Mouse (Mus musculus) limb, embryonic 13.5 days (tissue): ENCODE results near the gene Rpl32. TPM values are rescaled to one million over a fixed set of nuclear protein-coding genes. Genes with fewer than 3 reads are reported as not detected.

Source experiments
- ATAC-seq: fragments of 200-750 bp; cut with Nextera tagmentation; 2 replicates; pipeline ENCODE4 v1.8.0; 2017; ENCODE audit warnings: low read depth, moderate number of reproducible peaks, moderate TSS enrichment; ENCODE audit not compliant: low FRiP score
- H3K27ac ChIP-seq: fragments of 300-500 bp; sonication (generic); 2 replicates; pipeline ENCODE4 v1.5.1; 2015; ENCODE audit warnings: inconsistent platforms, mild to moderate bottlenecking, moderate library complexity
- H3K27me3 ChIP-seq: fragments of 300-500 bp; sonication (generic); 2 replicates; pipeline ENCODE4 v1.6.1; 2015; ENCODE audit warnings: mild to moderate bottlenecking, inconsistent platforms
- H3K36me3 ChIP-seq: fragments of 300-500 bp; sonication (generic); 2 replicates; pipeline ENCODE4 v1.6.1; 2015; ENCODE audit warnings: inconsistent platforms, mild to moderate bottlenecking, moderate library complexity
- H3K4me1 ChIP-seq: fragments of 300-500 bp; sonication (generic); 2 replicates; pipeline ENCODE4 v1.6.1; 2015; ENCODE audit warnings: inconsistent platforms
- H3K4me2 ChIP-seq: fragments of 300-500 bp; sonication (generic); replicated peaks from 2 replicates; pipeline ENCODE4 v1.6.1; 2015; ENCODE audit warnings: inconsistent platforms, mild to moderate bottlenecking, moderate library complexity
- H3K4me3 ChIP-seq: fragments of 300-500 bp; sonication (generic); 2 replicates; pipeline ENCODE4 v1.5.1; 2015; ENCODE audit warnings: moderate library complexity, mild to moderate bottlenecking, inconsistent platforms
- H3K9ac ChIP-seq: fragments of 300-500 bp; sonication (generic); 2 replicates; pipeline ENCODE4 v1.6.1; 2015; ENCODE audit warnings: mild to moderate bottlenecking, inconsistent platforms
- H3K9me3 ChIP-seq: fragments of 300-500 bp; sonication (generic); 2 replicates; pipeline ENCODE4 v1.6.1; 2016; ENCODE audit warnings: inconsistent platforms
- WGBS: fragments of 180-500 bp; shearing (Covaris S2); methylation state at CpG from one replicate; pipeline ENCODE4 v1.1.7; 2015; 5-methylcytosine and 5-hydroxymethylcytosine counted together
- polyA plus RNA-seq: library from polyadenylated mRNA; unstranded; fragments of >200 nt; fragmentation: Nextera tagmentation; extraction: Ambion mirVana; gene quantifications from 2 replicates; pipeline ENCODE4 v1.2.1, GENCODE M21; 2015

The Rpl32 gene
- polyA plus RNA-seq, 1 experiment from 2014 or later: 2,057 TPM

DNA sequence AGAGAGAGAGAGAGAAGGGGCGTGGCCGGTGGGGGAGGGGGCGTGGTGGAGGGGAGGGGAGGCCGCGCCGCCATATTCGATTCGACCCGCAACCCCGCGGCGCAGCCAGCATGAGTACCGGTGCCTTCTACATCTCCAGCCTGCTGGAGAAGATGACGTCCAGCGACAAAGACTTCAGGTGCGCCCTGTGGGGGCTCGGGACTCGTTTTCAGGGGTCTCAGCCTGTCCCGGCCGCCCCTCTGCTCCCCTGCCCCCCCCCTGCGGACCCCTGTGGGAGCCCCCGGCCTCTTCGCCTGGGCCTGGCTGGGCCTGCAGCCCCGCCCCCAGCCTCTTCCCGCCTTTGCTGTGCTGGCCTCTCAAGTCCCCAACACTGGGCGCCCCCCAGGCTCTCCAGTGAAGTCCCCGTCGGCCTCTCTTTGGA is 34.0 kb downstream of the Rpl32 start, which contains the start of gene Cand2:
Gene Cand2 (plus strand): TSS at position 38 of the 421 bp plus-strand sequence.
- ATAC-seq: peak; percentile 88
- H3K4me1 ChIP-seq: peaks cover 29% of the 10 kb centered on the region
- H3K4me3 ChIP-seq: peak within 1 kb of the TSS; percentile 85
- peaks cover 19% of the 10 kb centered on the region for H3K36me3 ChIP-seq
- H3K4me2 ChIP-seq: peak within 1 kb of the TSS; percentile 98
- 0% methylated on average over 24 of the region's 28 CpGs for WGBS
- H3K27ac ChIP-seq: peak within 1 kb of the TSS; percentile 84
- no peaks in the 10 kb centered on the region for H3K27me3 ChIP-seq
- H3K9ac ChIP-seq: peak within 1 kb of the TSS; percentile 86
- H3K9me3 ChIP-seq: no peaks in the 10 kb centered on the region

DNA sequence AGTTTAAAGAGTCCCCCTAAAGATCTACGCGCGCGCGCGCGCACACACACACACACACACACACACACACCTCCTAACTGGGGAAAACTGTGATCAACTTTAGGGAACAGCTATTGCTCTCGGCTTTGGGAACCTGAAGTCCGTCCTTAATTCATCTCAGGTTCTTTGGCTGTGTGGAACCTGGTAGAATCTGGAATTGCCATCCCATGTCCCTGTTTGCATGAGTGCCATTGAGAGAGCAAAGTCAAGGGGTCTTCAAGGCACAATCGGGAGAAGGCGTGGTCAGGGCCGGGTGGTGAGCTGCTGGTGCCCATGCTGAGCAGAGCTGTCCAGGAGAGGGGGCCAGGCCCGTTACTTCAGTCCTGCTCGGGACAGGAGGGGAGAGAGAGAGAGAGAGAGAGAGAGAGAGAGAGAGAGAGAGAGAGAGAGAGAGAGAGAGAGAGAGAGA is 34.6 kb downstream of the Rpl32 start:
- H3K9me3 ChIP-seq: no peaks in the 10 kb centered on the region
- WGBS: under 1% methylated on average over 14 of the region's 14 CpGs
- peak; percentile 82 for ATAC-seq

GRCm38 (mm10) chr6:115772604-115773003 is 35.9 kb downstream of the Rpl32 start:
- WGBS: 88% methylated on average over 1 of the region's 1 CpGs
- Histone ChIP-seq H3K4me1 (peaks cover 29% of the 10 kb centered on the region), H3K9me3 (no peaks in the 10 kb centered on the region), H3K4me2 (no peak overlapping the region), H3K36me3 (peaks cover 6% of the 10 kb centered on the region), H3K4me3 (no peak overlapping the region), H3K27ac (no peak overlapping the region), H3K27me3 (no peaks in the 10 kb centered on the region), H3K9ac (no peak overlapping the region)
- ATAC-seq: no peak

More for the DNA sequence above, 34.6 kb downstream of the Rpl32 start:
- peaks cover 15% of the 10 kb centered on the region for H3K36me3 ChIP-seq
- peak overlapping the region; percentile 85 for H3K4me3 ChIP-seq
- peak overlapping the region; percentile 73; the same call in 1 of the 2 replicates for H3K27ac ChIP-seq
- peak overlapping the region; percentile 98 for H3K4me2 ChIP-seq
- no peaks in the 10 kb centered on the region for H3K27me3 ChIP-seq
- peak overlapping the region; percentile 61 for H3K9ac ChIP-seq
- peaks cover 29% of the 10 kb centered on the region for H3K4me1 ChIP-seq

- WGBS: 81% methylated on average over 6 of the region's 6 CpGs
- no peaks in the 10 kb centered on the region for H3K27me3 ChIP-seq
- H3K4me3 ChIP-seq: no peak overlapping the region
- no peaks in the 10 kb centered on the region for H3K9me3 ChIP-seq
- H3K4me2 ChIP-seq: no peak overlapping the region
- H3K27ac ChIP-seq: no peak overlapping the region
- H3K36me3 ChIP-seq: peaks cover 3% of the 10 kb centered on the region; the same call in 1 of the 2 replicates
- H3K9ac ChIP-seq: no peak overlapping the region
- H3K4me1 ChIP-seq: peaks cover 29% of the 10 kb centered on the region
- ATAC-seq: no peak
Measured at GRCm38 (mm10) chr6:115772201-115772600, 36.3 kb downstream of the Rpl32 start.

- 66% methylated on average over 4 of the region's 4 CpGs for WGBS
- Histone ChIP-seq H3K4me3 (no peak overlapping the region), H3K27ac (no peak overlapping the region), H3K27me3 (no peaks in the 10 kb centered on the region), H3K4me2 (no peak overlapping the region), H3K4me1 (peaks cover 15% of the 10 kb centered on the region), H3K36me3 (no peaks in the 10 kb centered on the region), H3K9ac (no peak overlapping the region), H3K9me3 (no peaks in the 10 kb centered on the region)
- no peak for ATAC-seq
Measured at GRCm38 (mm10) chr6:115770852-115771251, 37.7 kb downstream of the Rpl32 start.

DNA sequence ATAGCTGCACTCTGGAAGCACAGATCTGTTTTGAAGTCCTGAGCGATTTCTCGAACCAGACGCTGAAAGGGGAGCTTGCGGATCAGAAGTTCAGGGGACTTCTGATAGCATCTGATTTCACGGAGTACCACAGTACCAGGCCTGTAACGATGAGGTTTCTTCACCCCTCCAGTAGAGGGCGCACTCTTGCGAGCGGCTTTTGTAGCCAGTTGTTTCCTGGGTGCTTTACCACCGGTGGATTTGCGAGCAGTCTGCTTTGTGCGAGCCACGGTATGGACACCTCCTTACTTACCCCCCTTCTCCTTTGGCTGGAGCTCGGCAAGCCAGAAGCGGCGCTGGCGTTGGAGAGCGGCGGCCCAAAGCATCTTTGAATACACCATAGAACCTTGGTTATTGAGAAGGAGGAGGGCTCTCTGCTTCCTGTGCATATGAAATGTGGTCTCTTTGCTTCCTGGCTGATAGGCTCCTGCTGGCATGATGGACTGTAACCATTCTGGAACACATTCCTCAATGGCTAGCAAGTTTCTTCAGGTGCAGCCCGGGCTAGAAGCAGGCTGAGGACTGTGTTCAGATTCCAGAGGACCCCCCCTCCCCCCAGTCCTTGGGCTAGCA is 38.4 kb downstream of the Rpl32 start:
- no peak overlapping the region for H3K27ac ChIP-seq
- 86% methylated on average over 20 of the region's 20 CpGs for WGBS
- H3K27me3 ChIP-seq: no peaks in the 10 kb centered on the region
- H3K9me3 ChIP-seq: no peaks in the 10 kb centered on the region
- no peak overlapping the region for H3K4me3 ChIP-seq
- H3K36me3 ChIP-seq: no peaks in the 10 kb centered on the region
- no peak overlapping the region for H3K9ac ChIP-seq
- no peak overlapping the region for H3K4me2 ChIP-seq
- H3K4me1 ChIP-seq: peaks cover 9% of the 10 kb centered on the region
- ATAC-seq: no peak

- no peaks in the 10 kb centered on the region for H3K9me3 ChIP-seq
- no peak overlapping the region for H3K27ac ChIP-seq
- no peak overlapping the region for H3K4me2 ChIP-seq
- H3K9ac ChIP-seq: no peak overlapping the region
- 76% methylated on average over 4 of the region's 4 CpGs for WGBS
- H3K27me3 ChIP-seq: no peaks in the 10 kb centered on the region
- ATAC-seq: no peak
- H3K36me3 ChIP-seq: no peaks in the 10 kb centered on the region
- peaks cover 17% of the 10 kb centered on the region for H3K4me1 ChIP-seq
- H3K4me3 ChIP-seq: no peak overlapping the region
Measured at GRCm38 (mm10) chr6:115768207-115768606, 40.3 kb downstream of the Rpl32 start.

DNA sequence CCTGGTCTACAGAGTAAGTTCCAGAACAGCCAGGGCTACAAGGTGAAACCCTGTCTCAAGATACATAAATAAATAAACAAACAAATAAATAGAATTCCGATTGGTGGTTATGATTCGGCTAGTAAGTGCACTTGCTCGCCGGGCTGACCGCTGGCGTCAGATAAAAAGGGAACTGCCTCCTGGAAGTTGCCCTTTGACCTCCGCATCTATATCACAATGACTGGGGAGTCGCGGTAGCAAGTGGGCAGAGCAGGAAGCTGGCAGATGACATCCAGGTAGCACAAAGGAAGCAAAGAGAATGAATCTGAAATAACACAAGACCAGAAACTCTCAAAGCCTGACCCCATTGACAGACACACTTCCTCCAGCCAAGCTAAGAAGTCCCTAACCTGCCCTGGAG is 41.2 kb downstream of the Rpl32 start:
- H3K4me2 ChIP-seq: no peak overlapping the region
- no peak overlapping the region for H3K9ac ChIP-seq
- no peak overlapping the region for H3K4me3 ChIP-seq
- 54% methylated on average over 9 of the region's 9 CpGs for WGBS
- no peak overlapping the region; the same call in 1 of the 2 replicates for H3K27ac ChIP-seq
- H3K36me3 ChIP-seq: no peaks in the 10 kb centered on the region
- no peak for ATAC-seq
- H3K4me1 ChIP-seq: peaks cover 22% of the 10 kb centered on the region
- H3K9me3 ChIP-seq: no peaks in the 10 kb centered on the region
- no peaks in the 10 kb centered on the region for H3K27me3 ChIP-seq

DNA sequence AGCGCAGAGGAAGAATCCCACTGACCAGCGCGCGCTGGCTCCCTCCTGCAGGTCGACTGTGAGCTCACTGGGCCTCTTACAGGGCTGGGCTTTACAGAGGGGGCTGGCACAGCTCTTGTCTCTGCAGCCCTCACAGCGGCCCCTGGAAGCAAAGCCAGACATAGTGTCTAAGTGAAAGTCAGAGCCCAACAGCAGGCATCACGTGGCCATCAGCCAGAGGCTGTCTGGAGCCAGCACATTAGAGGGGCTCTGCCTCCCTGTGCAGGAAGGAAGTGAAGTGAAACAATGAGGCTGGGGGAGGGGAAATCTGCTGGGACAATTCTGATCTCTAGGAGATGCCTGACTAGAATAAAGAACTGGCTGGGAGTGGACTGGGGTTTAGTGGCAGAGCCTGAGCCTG is 44.4 kb downstream of the Rpl32 start:
- Histone ChIP-seq H3K9ac (peak overlapping the region; percentile 51; the same call in 1 of the 2 replicates), H3K9me3 (no peaks in the 10 kb centered on the region), H3K27ac (peak overlapping the region; percentile 85), H3K36me3 (no peaks in the 10 kb centered on the region), H3K27me3 (no peaks in the 10 kb centered on the region), H3K4me2 (peak overlapping the region; percentile 39), H3K4me3 (no peak overlapping the region), H3K4me1 (peaks cover 33% of the 10 kb centered on the region)
- ATAC-seq: peak; percentile 91
- 11% methylated on average over 7 of the region's 7 CpGs for WGBS

GRCm38 (mm10) chr6:115761995-115762756 is 46.4 kb downstream of the Rpl32 start, which contains the start of gene Tmem40:
Tmem40 (minus strand) TSS chr6:115762410.
- Histone ChIP-seq H3K4me2 (peak within 1 kb of the TSS; percentile 42), H3K36me3 (no peaks in the 10 kb centered on the region), H3K4me3 (peak within 1 kb of the TSS; percentile 5; the same call in 1 of the 2 replicates), H3K27me3 (no peaks in the 10 kb centered on the region), H3K9ac (peak within 1 kb of the TSS; percentile 35; the same call in 1 of the 2 replicates), H3K27ac (peak within 1 kb of the TSS; percentile 85), H3K9me3 (no peaks in the 10 kb centered on the region), H3K4me1 (peaks cover 33% of the 10 kb centered on the region)
- WGBS: 4% methylated on average over 9 of the region's 9 CpGs
- 0 out of 2 replicates have a peak, but pooled peaks have one; percentile 22 for ATAC-seq

DNA sequence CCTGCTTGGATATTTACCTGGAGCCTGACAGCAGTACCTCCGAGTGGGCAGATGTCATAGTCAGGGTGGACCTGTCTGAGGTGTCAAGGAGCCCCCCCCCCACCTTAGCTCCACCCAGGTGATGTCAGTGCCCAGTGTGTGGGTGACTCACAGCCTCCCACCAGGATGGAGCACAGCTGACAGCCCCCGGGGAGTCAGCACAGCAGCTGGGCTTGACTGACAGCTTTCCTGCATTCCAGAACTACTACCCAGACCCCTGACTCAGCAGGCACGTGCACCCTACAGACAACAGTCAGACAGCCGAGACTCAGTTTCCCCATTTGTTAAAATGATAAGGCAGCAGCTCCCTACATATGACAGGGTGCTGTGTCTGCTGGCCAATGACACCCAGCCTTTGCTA is 47.6 kb downstream of the Rpl32 start:
- Histone ChIP-seq H3K4me2 (no peak overlapping the region), H3K4me1 (peaks cover 33% of the 10 kb centered on the region), H3K36me3 (no peaks in the 10 kb centered on the region), H3K9me3 (no peaks in the 10 kb centered on the region), H3K27ac (no peak overlapping the region), H3K4me3 (no peak overlapping the region), H3K27me3 (no peaks in the 10 kb centered on the region), H3K9ac (no peak overlapping the region)
- no peak for ATAC-seq
- 52% methylated on average over 4 of the region's 4 CpGs for WGBS

- Histone ChIP-seq H3K4me3 (no peak overlapping the region), H3K27ac (no peak overlapping the region), H3K4me1 (peaks cover 33% of the 10 kb centered on the region), H3K27me3 (no peaks in the 10 kb centered on the region), H3K9me3 (no peaks in the 10 kb centered on the region), H3K4me2 (no peak overlapping the region), H3K36me3 (no peaks in the 10 kb centered on the region), H3K9ac (no peak overlapping the region)
- no peak for ATAC-seq
- 90% methylated on average over 4 of the region's 4 CpGs for WGBS
Measured at GRCm38 (mm10) chr6:115760137-115760536, 48.4 kb downstream of the Rpl32 start.
